Mouse (Mus musculus): ENCODE measurements around the gene Acbd6. TPM values are rescaled to one million over a fixed set of nuclear protein-coding genes. Genes with fewer than 3 reads are reported as not detected.
A peak's percentile ranks its signal among the peaks of the same experiment; 100 is the strongest.

The Acbd6 gene
- 74.5 and 80.6 TPM in 2 replicates for polyA plus RNA-seq (2015; fragmentation: Nextera tagmentation; extraction: Ambion mirVana)

- Histone ChIP-seq H3K4me2 (replicated peaks) (peak within 1 kb of the TSS; percentile 89), H3K9ac (peak within 1 kb of the TSS; percentile 95), H3K27ac (peak within 1 kb of the TSS; percentile 74), H3K9me3 (peaks cover 4% of the 10 kb centered on the region; the same call in 1 of the 2 replicates), H3K36me3 (no peaks in the 10 kb centered on the region), H3K27me3 (no peaks in the 10 kb centered on the region), H3K4me3 (peak within 1 kb of the TSS; percentile 96), H3K4me1 (peaks cover 25% of the 10 kb centered on the region)
- peak; percentile 89 for ATAC-seq (ENCODE audit: low FRiP score, low read depth)
- WGBS, result under 1% methylated on average over 82 of the region's 83 CpGs
Observed at GRCm38 (mm10) chr1:155558012-155558842, at the start of gene Acbd6. TSS of gene Acbd6 (plus strand) at chr1:155558120.

- Histone ChIP-seq H3K27ac (no peak overlapping the region), H3K27me3 (no peaks in the 10 kb centered on the region), H3K36me3 (no peaks in the 10 kb centered on the region), H3K4me1 (peaks cover 7% of the 10 kb centered on the region), H3K4me2 (replicated peaks) (no peak overlapping the region), H3K4me3 (no peak overlapping the region), H3K9ac (no peak overlapping the region), H3K9me3 (no peaks in the 10 kb centered on the region)
- ATAC-seq (ENCODE audit: low FRiP score, low read depth), result no peak
- 68% methylated on average over 10 of the region's 10 CpGs for WGBS
Observed at GRCm38 (mm10) chr1:155510263-155510662, 47.7 kb upstream of the Acbd6 start.

- WGBS, result 84% methylated on average over 4 of the region's 4 CpGs
- ATAC-seq (ENCODE audit: low FRiP score, low read depth), result no peak
- Histone ChIP-seq H3K4me1 (no peaks in the 10 kb centered on the region), H3K4me3 (no peak overlapping the region), H3K9ac (no peak overlapping the region), H3K4me2 (replicated peaks) (no peak overlapping the region), H3K27ac (no peak overlapping the region), H3K9me3 (0 out of 2 replicates have a peak, but pooled peaks cover 6% of the 10 kb centered on the region), H3K27me3 (no peaks in the 10 kb centered on the region), H3K36me3 (no peaks in the 10 kb centered on the region)
Observed at GRCm38 (mm10) chr1:155515866-155516265, 42.1 kb upstream of the Acbd6 start.

- Histone ChIP-seq H3K4me1 (no peaks in the 10 kb centered on the region), H3K36me3 (no peaks in the 10 kb centered on the region), H3K27me3 (no peaks in the 10 kb centered on the region), H3K4me3 (no peak overlapping the region), H3K9me3 (0 out of 2 replicates have a peak, but pooled peaks cover 6% of the 10 kb centered on the region), H3K4me2 (replicated peaks) (no peak overlapping the region), H3K27ac (no peak overlapping the region), H3K9ac (no peak overlapping the region)
- no peak for ATAC-seq (ENCODE audit: low FRiP score, low read depth)
- 39% methylated on average over 7 of the region's 7 CpGs for WGBS
Observed at GRCm38 (mm10) chr1:155516594-155516993, 41.3 kb upstream of the Acbd6 start.

GRCm38 (mm10) chr1:155517060-155517459 lies 40.9 kb upstream of the Acbd6 start:
- ATAC-seq (ENCODE audit: low FRiP score, low read depth), result no peak
- no peak overlapping the region for H3K4me2 ChIP-seq (replicated peaks)
- H3K27me3 ChIP-seq, result no peaks in the 10 kb centered on the region
- no peak overlapping the region for H3K4me3 ChIP-seq
- no peak overlapping the region for H3K27ac ChIP-seq
- 54% methylated on average over 5 of the region's 5 CpGs for WGBS
- H3K9me3 ChIP-seq, result 0 out of 2 replicates have a peak, but pooled peaks cover 6% of the 10 kb centered on the region
- no peaks in the 10 kb centered on the region for H3K4me1 ChIP-seq
- H3K9ac ChIP-seq, result no peak overlapping the region
- H3K36me3 ChIP-seq, result no peaks in the 10 kb centered on the region

GRCm38 (mm10) chr1:155520285-155520684 lies 37.6 kb upstream of the Acbd6 start:
- Histone ChIP-seq H3K4me3 (no peak overlapping the region), H3K36me3 (no peaks in the 10 kb centered on the region), H3K9ac (no peak overlapping the region), H3K9me3 (0 out of 2 replicates have a peak, but pooled peaks cover 6% of the 10 kb centered on the region), H3K27ac (no peak overlapping the region), H3K27me3 (no peaks in the 10 kb centered on the region), H3K4me2 (replicated peaks) (no peak overlapping the region), H3K4me1 (no peaks in the 10 kb centered on the region)
- no peak for ATAC-seq (ENCODE audit: low FRiP score, low read depth)
- WGBS, result 87% methylated on average over 4 of the region's 4 CpGs

GRCm38 (mm10) chr1:155522493-155522892 lies 35.4 kb upstream of the Acbd6 start:
- Histone ChIP-seq H3K9ac (no peak overlapping the region), H3K27me3 (peaks cover 5% of the 10 kb centered on the region; the same call in 1 of the 2 replicates), H3K4me1 (peaks cover 12% of the 10 kb centered on the region), H3K36me3 (no peaks in the 10 kb centered on the region), H3K27ac (no peak overlapping the region), H3K9me3 (0 out of 2 replicates have a peak, but pooled peaks cover 6% of the 10 kb centered on the region), H3K4me2 (replicated peaks) (no peak overlapping the region), H3K4me3 (no peak overlapping the region)
- ATAC-seq (ENCODE audit: low FRiP score, low read depth), result no peak
- 59% methylated on average over 4 of the region's 4 CpGs for WGBS

- H3K27me3 ChIP-seq, result peaks cover 12% of the 10 kb centered on the region; the same call in 1 of the 2 replicates
- 43% methylated on average over 5 of the region's 5 CpGs for WGBS
- ATAC-seq (ENCODE audit: low FRiP score, low read depth), result no peak
- H3K36me3 ChIP-seq, result no peaks in the 10 kb centered on the region
- H3K9me3 ChIP-seq, result peaks cover 6% of the 10 kb centered on the region
- no peak overlapping the region for H3K4me2 ChIP-seq (replicated peaks)
- H3K4me1 ChIP-seq, result peaks cover 35% of the 10 kb centered on the region
- no peak overlapping the region for H3K9ac ChIP-seq
- no peak overlapping the region for H3K4me3 ChIP-seq
- no peak overlapping the region for H3K27ac ChIP-seq
Observed at GRCm38 (mm10) chr1:155526176-155526575, 31.7 kb upstream of the Acbd6 start.

GRCm38 (mm10) chr1:155527027-155527786 lies 30.7 kb upstream of the Acbd6 start:
- H3K4me1 ChIP-seq, result peaks cover 35% of the 10 kb centered on the region
- no peak overlapping the region for H3K4me3 ChIP-seq
- 0 out of 2 replicates have a peak overlapping the region, but pooled peaks have one; percentile 7 for H3K4me2 ChIP-seq (replicated peaks)
- no peak overlapping the region for H3K9ac ChIP-seq
- 20% methylated on average over 12 of the region's 12 CpGs for WGBS
- no peaks in the 10 kb centered on the region for H3K36me3 ChIP-seq
- ATAC-seq (ENCODE audit: low FRiP score, low read depth), result no peak
- peaks cover 6% of the 10 kb centered on the region for H3K9me3 ChIP-seq
- peaks cover 12% of the 10 kb centered on the region; the same call in 1 of the 2 replicates for H3K27me3 ChIP-seq
- H3K27ac ChIP-seq, result no peak overlapping the region

- Histone ChIP-seq H3K27me3 (peaks cover 12% of the 10 kb centered on the region; the same call in 1 of the 2 replicates), H3K36me3 (no peaks in the 10 kb centered on the region), H3K9me3 (peaks cover 6% of the 10 kb centered on the region), H3K4me3 (no peak overlapping the region), H3K4me2 (replicated peaks) (no peak overlapping the region), H3K9ac (no peak overlapping the region), H3K4me1 (peaks cover 37% of the 10 kb centered on the region), H3K27ac (no peak overlapping the region)
- 23% methylated on average over 8 of the region's 8 CpGs for WGBS
- no peak for ATAC-seq (ENCODE audit: low FRiP score, low read depth)
Observed at GRCm38 (mm10) chr1:155527787-155528158, 30.1 kb upstream of the Acbd6 start.

- Histone ChIP-seq H3K36me3 (no peaks in the 10 kb centered on the region), H3K9ac (no peak overlapping the region), H3K27ac (no peak overlapping the region), H3K9me3 (peaks cover 6% of the 10 kb centered on the region), H3K4me3 (no peak overlapping the region), H3K27me3 (peaks cover 12% of the 10 kb centered on the region; the same call in 1 of the 2 replicates), H3K4me1 (peaks cover 44% of the 10 kb centered on the region), H3K4me2 (replicated peaks) (no peak overlapping the region)
- WGBS, result 24% methylated on average over 11 of the region's 11 CpGs
- no peak for ATAC-seq (ENCODE audit: low FRiP score, low read depth)
Observed at GRCm38 (mm10) chr1:155528405-155529119, 29.4 kb upstream of the Acbd6 start.

Measured in limb, embryonic 13.5 days (tissue).